Mouse (Mus musculus) pancreas, adult 10 weeks (tissue): Measurements from ENCODE around the gene Pank3. TPM values are rescaled to one million over a fixed set of nuclear protein-coding genes. Genes with fewer than 3 reads are reported as not detected.

Source experiments
- polyA plus RNA-seq: library from polyadenylated mRNA; stranded (reverse); fragments of 350-450 nt; fragmentation: Illumina TruSeq; extraction: RNeasy Lipid Tissue Mini Kit (QIAGEN cat#74804); gene quantifications from one replicate; pipeline ENCODE4 v1.2.3, GENCODE M21; 2015; ENCODE audit warnings: low read depth, low replicate concordance; ENCODE audit not compliant: insufficient read depth

Gene Pank3
- 3.9 TPM for polyA plus RNA-seq

DNA sequence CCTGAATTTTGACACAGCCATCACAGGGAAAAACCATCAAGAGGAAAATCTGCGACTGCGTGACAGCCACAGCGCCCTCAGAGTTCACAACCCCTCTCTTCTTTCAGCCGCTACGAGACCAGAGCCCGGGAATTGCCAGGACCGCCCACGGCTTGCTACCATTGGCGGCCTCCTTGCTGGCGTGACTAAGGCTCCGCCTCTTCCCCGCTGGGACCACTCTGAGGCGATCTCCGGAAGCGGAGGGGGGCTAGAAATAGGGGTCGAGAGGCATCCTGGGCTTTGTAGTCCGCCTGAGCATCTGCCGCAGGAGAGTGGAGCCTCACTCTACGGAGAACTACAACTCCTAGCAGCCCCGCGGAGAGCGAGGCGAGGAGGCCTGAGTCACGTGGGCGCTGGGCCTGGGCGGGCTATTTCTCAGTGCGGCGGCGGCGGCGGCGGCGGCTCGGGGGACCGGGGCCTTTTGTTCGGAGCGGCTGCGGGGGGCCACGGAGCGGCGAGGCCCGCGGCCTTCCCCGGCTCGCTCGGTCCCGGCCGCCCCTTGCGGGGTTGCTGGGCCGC lies at the start of gene Pank3:
TSS of gene Pank3 (plus strand) at position 297 of the 558 bp plus-strand sequence.

DNA sequence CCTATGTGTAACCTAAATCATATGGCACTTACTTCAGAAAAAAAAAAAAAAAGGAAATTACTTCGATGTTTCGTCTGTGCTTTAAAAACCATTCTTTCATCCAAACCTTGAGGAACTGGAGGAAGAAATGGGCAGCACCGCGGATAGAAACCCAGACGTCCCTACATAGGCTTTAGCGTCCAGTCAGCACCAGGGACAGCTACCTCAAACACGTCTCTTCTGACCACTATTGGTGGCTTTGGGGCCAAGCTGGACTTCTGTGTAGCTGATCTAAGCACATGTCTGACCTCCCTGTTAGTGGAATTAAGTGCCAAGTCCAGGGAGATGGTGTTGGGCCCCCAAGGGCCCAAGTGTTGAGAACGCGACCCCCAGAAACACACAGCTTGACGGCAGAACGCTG lies 29.6 kb downstream of the Pank3 start, which contains the start of gene Fbll1:
TSS of gene Fbll1 (minus strand) at position 11 of the 400 bp plus-strand sequence.

DNA sequence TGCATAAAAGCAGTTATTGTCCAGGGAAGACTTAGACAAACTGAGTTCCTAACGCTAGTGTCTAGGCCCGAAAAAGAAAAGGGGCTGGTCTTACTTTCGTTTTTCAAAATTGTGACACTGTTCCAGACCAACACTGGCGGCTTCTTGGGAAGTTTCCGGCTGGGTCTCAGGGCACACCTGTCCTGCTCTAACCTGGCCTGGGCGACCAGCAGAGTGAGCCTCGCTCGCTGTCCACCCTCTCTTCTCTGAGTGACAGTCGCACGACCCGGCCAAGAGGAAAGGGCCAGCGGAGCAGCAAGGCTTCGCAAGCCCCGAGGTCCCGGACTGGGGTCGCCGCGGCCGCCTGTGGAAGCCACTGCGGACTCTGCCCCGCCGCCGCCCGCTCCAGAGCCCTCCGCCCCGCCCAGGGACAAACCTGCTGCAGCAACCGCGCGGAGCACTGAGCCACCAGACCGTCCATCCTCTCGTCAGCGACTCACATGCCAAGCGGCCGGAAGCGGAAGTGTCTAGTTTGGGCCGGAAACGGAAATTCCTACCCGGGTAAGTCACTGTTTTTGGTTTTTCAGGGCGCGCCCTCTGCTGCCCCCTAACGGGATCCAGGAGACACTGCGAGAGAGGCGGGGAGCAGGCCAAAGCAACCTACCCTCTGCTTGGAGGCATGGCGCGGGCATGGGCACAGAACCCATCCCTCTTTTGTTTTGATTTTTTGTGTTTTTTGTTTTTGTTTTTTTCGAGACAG lies 64.9 kb downstream of the Pank3 start, which contains the start of gene Rars:
TSS of gene Rars (minus strand) at position 485 of the 739 bp plus-strand sequence.

Other genes starting within 250 kb of the Pank3 start
- gene Fbll1, start 29.4 kb downstream of the Pank3 start, polyA plus RNA-seq = not detected
- gene Rars, start 65.0 kb downstream of the Pank3 start, polyA plus RNA-seq = 10.5 TPM
- gene Wwc1, start 211.0 kb downstream of the Pank3 start, polyA plus RNA-seq = 12.4 TPM